Mouse (Mus musculus) heart, adult 2 months (tissue): Measurements from ENCODE around the gene Mpeg1.

Experiments used
- CTCF ChIP-seq: fragments of 200-600 bp; IDR thresholded peaks from 2 replicates; pipeline ENCODE4 v1.8.1; 2022; ENCODE audit warnings: antibody characterized with exemption, mild to moderate bottlenecking, moderate library complexity
- EP300 ChIP-seq: fragments of 200-500 bp; IDR thresholded peaks from 2 replicates; pipeline ENCODE4 v1.6.1; 2011; ENCODE audit warnings: low read depth, low read length, control low read depth; ENCODE audit not compliant: insufficient read depth
- POLR2A ChIP-seq: fragments of 200-500 bp; IDR thresholded peaks from 2 replicates; pipeline ENCODE4 v1.6.1; 2011; ENCODE audit warnings: mild to moderate bottlenecking, low read depth, low read length, control low read depth; ENCODE audit not compliant: insufficient read depth

- no peak for TF ChIP-seq EP300
- no peak for TF ChIP-seq POLR2A
- peak; percentile 70 for TF ChIP-seq CTCF
These were observed 27.8 kb downstream of the Mpeg1 start for GRCm38 (mm10) chr19:12488205-12488966.
